Mouse (Mus musculus): ENCODE measurements at regions not wholly inside any gene's neighbourhood (a gene's known extent, or its start where the extent isn't known, plus 50 kb on each side); places are given as distances from the start of the nearest gene placed in this dataset.

DNA sequence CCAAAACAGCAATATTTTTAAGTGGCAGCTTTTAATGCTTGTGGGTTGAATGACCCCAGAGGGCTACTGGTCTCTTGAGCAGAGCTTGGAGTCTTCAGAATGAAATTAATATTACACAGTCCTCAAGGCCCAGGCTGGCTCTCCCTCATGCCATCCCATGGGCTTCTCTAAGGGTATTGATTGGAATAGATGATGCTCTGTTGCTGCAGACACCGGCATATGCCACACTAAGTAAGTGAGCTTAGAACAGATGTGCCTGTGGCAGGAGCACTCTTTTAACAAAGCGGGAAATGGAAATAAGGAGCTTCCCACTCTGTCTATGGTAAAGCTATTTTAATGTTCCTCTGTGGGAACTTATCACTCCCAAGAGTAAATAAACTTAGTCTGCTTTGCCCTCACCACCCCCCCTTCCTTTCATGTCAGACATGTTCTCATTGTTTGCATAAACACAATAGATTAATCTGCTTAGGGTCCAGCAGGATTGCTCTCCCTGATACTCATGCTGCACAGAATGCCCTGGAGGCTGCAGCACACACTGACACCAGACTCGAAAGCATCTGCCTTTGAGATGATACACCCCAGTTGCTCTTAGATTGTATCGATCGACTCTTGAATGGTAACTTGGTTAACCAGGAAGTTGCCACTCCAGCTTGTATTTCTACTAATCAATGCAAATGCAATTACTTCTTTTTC lies 294.5 kb upstream of the Adamts16 start:
- H3K36me3 ChIP-seq (ENCODE audit: insufficient read depth) = no peaks in the 10 kb centered on the region
- no peak overlapping the region for H3K4me3 ChIP-seq (ENCODE audit: low read depth, low read length)
- H3K4me2 ChIP-seq (ENCODE audit: low read depth) = no peak overlapping the region
- DNase-seq (no peak), ATAC-seq (no peak)
- no peak overlapping the region for H3K9ac ChIP-seq
- no peak overlapping the region for H3K27ac ChIP-seq (ENCODE audit: low read depth, low read length)
- TF ChIP-seq CTCF (IDR thresholded peaks at IDR 0.05; ENCODE audit: low read depth) = no peak
- H3K4me1 ChIP-seq (ENCODE audit: insufficient read depth) = 0 out of 2 replicates have a peak, but pooled peaks cover 5% of the 10 kb centered on the region
- no peaks in the 10 kb centered on the region for H3K9me3 ChIP-seq (ENCODE audit: low read length)
- WGBS = 50% methylated on average over 5 of the region's 5 CpGs
- no peaks in the 10 kb centered on the region for H3K27me3 ChIP-seq (ENCODE audit: insufficient read depth, low read length)

DNA sequence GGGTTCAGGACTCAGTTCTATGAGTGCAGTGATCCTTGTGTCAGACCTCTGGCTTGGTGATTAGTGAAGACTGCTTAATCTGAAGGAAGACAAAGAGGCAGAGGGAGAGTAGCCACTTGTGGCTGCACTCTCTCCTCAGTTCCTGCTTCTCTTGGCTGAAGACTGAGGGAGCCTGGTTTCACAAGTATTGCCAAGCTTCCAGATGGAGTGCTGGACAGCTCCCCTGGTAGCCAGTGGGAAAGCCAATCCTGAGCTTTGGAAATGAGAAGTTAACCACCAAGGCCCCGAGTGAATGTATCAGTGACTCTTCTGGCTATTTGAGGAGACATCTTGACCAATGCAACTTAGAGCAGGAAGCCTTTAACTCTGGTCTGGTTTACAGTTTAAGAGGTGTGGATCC lies 279.9 kb upstream of the Adamts16 start:
- no peak overlapping the region for H3K9ac ChIP-seq
- H3K4me2 ChIP-seq (ENCODE audit: low read depth) = no peak overlapping the region
- no peaks in the 10 kb centered on the region for H3K9me3 ChIP-seq (ENCODE audit: low read length)
- H3K4me3 ChIP-seq (ENCODE audit: low read depth, low read length) = no peak overlapping the region
- no peaks in the 10 kb centered on the region for H3K36me3 ChIP-seq (ENCODE audit: insufficient read depth)
- H3K27ac ChIP-seq (ENCODE audit: low read depth, low read length) = no peak overlapping the region
- H3K4me1 ChIP-seq (ENCODE audit: insufficient read depth) = no peaks in the 10 kb centered on the region
- ATAC-seq (no peak), DNase-seq (no peak)
- TF ChIP-seq CTCF (IDR thresholded peaks at IDR 0.05; ENCODE audit: low read depth) = no peak
- WGBS = 27% methylated on average over 1 of the region's 1 CpGs
- no peaks in the 10 kb centered on the region for H3K27me3 ChIP-seq (ENCODE audit: insufficient read depth, low read length)

DNA sequence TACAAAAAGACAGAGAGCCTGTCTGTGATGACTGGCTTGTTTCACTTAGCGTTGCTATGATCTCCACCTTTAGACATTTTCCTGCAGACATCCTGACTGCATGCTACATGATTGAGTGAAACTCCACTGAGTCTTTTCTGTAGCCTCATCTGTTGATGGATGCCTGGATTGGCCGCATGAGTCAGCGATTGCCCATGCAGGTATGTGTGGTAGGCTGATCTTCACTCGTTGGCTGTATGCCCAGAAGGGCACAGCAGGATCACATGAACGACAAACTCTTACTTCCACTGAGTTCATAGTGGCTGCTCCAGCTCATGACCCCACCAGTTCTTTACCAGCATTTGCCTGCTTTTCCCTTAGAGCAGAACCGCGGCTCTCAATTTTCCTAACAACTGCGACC lies 266.6 kb upstream of the Adamts16 start:
- H3K27me3 ChIP-seq (ENCODE audit: insufficient read depth, low read length) = peaks cover 3% of the 10 kb centered on the region; the same call in 1 of the 2 replicates
- DNase-seq = no peak
- H3K9me3 ChIP-seq (ENCODE audit: low read length) = no peaks in the 10 kb centered on the region
- no peak overlapping the region for H3K4me2 ChIP-seq (ENCODE audit: low read depth)
- H3K36me3 ChIP-seq (ENCODE audit: insufficient read depth) = no peaks in the 10 kb centered on the region
- 81% methylated on average over 8 of the region's 8 CpGs for WGBS
- H3K9ac ChIP-seq = no peak overlapping the region
- no peak overlapping the region for H3K4me3 ChIP-seq (ENCODE audit: low read depth, low read length)
- H3K27ac ChIP-seq (ENCODE audit: low read depth, low read length) = no peak overlapping the region
- no peaks in the 10 kb centered on the region for H3K4me1 ChIP-seq (ENCODE audit: insufficient read depth)
- no peak for ATAC-seq
- no peak for TF ChIP-seq CTCF (IDR thresholded peaks at IDR 0.05; ENCODE audit: low read depth)

DNA sequence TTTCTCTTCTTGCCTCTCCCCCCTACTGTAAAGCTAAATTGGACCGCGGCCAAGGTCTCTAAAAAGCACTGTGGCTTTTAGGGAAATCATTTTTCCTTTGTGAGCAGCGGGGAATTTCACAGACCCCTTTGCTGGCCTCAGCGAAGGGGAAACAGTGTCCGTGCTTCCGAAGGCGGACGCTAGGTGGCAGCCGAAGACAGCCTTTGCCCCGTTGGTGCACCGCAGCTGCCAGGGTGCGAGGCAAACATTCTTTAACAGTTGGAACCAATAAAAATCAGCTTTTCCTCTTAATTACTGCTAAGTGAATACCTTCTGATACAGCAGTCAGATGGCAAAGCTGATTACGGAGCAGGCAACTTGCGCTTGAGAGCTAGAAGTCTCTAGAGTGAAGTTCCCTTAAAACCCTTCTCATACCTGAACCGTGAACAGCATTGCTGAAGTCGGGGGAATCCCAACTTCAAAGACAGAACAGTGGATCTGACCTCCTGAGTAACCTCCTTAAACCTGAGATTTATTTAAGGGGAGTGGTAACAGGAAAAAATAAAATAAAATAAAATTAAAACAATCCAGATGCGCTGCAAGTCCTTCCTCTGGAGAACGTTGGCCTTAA lies 263.7 kb upstream of the Adamts16 start:
- peak overlapping the region; percentile 28 for H3K4me3 ChIP-seq (ENCODE audit: low read depth, low read length)
- peak overlapping the region; percentile 48 for H3K4me2 ChIP-seq (ENCODE audit: low read depth)
- no peaks in the 10 kb centered on the region for H3K4me1 ChIP-seq (ENCODE audit: insufficient read depth)
- H3K27ac ChIP-seq (ENCODE audit: low read depth, low read length) = no peak overlapping the region
- TF ChIP-seq CTCF (IDR thresholded peaks at IDR 0.05; ENCODE audit: low read depth) = peak; percentile 98
- no peaks in the 10 kb centered on the region for H3K36me3 ChIP-seq (ENCODE audit: insufficient read depth)
- 13% methylated on average over 18 of the region's 18 CpGs for WGBS
- peak overlapping the region; percentile 36 for H3K9ac ChIP-seq
- H3K27me3 ChIP-seq (ENCODE audit: insufficient read depth, low read length) = peaks cover 3% of the 10 kb centered on the region; the same call in 1 of the 2 replicates
- DNase-seq (peak; percentile 93), ATAC-seq (peak; percentile 94)
- no peaks in the 10 kb centered on the region for H3K9me3 ChIP-seq (ENCODE audit: low read length)

DNA sequence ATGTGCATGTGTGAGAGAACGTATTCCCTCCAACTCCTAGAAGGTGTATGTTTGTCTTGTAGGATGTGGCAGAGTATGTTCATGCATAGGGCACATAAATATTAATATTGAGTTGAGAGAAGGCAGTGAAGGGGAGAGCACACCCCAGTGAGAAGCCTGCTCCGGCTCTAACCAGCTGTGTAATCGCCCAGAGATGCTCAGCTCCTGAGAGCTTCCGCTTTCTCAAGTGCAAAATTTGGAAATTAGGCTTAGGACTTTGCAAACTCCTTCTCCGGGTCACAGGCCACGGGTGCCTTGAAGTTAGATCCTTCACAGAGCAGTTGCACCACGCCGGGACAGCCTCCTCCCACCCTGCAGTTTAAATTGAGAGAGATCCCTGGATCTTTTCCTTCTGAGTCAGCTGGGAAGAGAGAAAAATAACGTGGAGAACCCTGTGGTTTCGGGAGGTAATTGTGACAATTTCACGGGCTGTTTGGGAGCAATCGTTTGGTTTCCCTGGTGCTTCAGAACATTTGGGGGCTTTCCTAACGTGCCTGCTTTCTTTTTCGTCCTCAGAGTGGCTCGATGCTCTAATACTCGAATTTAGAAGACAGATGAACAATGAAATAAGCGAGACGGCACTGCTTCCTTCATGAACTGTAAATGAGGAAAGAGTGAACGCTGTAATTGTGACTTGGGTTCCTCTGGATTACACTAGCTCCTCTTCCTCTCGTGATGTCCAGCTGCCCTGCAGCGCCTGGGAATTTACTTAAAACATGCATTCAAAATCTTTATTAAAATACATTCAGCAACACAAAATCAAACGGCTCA lies 263.0 kb upstream of the Adamts16 start:
- Histone ChIP-seq H3K36me3 (ENCODE audit: insufficient read depth) (no peaks in the 10 kb centered on the region), H3K27ac (ENCODE audit: low read depth, low read length) (no peak overlapping the region), H3K4me1 (ENCODE audit: insufficient read depth) (no peaks in the 10 kb centered on the region), H3K27me3 (ENCODE audit: insufficient read depth, low read length) (peaks cover 3% of the 10 kb centered on the region; the same call in 1 of the 2 replicates), H3K9ac (peak overlapping the region; percentile 36), H3K4me2 (ENCODE audit: low read depth) (peak overlapping the region; percentile 48), H3K9me3 (ENCODE audit: low read length) (no peaks in the 10 kb centered on the region), H3K4me3 (ENCODE audit: low read depth, low read length) (peak overlapping the region; percentile 28)
- DNase-seq = no peak
- no peak for TF ChIP-seq CTCF (IDR thresholded peaks at IDR 0.05; ENCODE audit: low read depth)
- ATAC-seq = peak; percentile 54
- WGBS = 25% methylated on average over 22 of the region's 22 CpGs

DNA sequence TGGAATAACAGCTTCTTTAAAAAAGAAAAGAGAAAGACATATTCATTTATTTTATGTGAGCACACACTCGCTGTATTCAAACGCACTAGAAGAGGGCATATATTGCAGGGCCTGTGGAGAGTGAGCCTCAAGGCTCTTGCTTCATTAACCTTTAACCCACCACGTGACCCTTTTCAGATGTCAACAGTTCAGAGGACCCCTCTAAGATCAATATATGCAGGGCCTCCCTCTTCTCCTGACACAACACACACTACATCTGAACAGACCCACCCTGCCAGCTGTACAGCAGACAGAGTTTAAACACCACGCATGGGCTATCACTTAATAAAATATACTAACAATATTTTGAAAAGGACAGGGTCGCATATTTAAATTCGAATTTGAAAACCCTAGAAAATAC lies 242.7 kb upstream of the Adamts16 start:
- 71% methylated on average over 6 of the region's 6 CpGs for WGBS
- no peaks in the 10 kb centered on the region for H3K9me3 ChIP-seq (ENCODE audit: low read length)
- H3K9ac ChIP-seq = no peak overlapping the region
- H3K36me3 ChIP-seq (ENCODE audit: insufficient read depth) = no peaks in the 10 kb centered on the region
- H3K4me2 ChIP-seq (ENCODE audit: low read depth) = no peak overlapping the region
- no peaks in the 10 kb centered on the region for H3K27me3 ChIP-seq (ENCODE audit: insufficient read depth, low read length)
- ATAC-seq (no peak), DNase-seq (no peak)
- H3K27ac ChIP-seq (ENCODE audit: low read depth, low read length) = no peak overlapping the region
- no peaks in the 10 kb centered on the region for H3K4me1 ChIP-seq (ENCODE audit: insufficient read depth)
- no peak for TF ChIP-seq CTCF (IDR thresholded peaks at IDR 0.05; ENCODE audit: low read depth)
- no peak overlapping the region for H3K4me3 ChIP-seq (ENCODE audit: low read depth, low read length)

DNA sequence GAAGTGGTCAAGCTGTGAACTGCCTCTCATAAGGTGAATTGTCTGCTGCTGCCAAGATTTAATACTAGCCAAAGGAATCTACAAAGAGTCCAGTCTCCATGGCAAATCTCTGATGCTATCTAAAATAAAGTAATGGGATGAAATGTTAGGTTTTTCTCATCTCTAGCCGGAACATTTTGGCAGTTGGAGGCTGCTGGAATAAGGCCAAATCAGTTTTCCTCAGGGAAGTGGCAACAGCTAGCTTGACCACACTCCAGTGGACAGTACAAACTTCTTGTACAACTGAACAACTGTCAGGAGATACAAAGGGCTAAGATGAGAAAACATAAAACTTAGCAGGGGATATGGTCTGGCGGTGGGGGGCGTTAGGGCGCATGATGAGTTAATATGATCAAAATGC lies 234.3 kb upstream of the Adamts16 start:
- WGBS = 87% methylated on average over 4 of the region's 4 CpGs
- no peaks in the 10 kb centered on the region for H3K36me3 ChIP-seq (ENCODE audit: insufficient read depth)
- H3K4me2 ChIP-seq (ENCODE audit: low read depth) = no peak overlapping the region
- no peak for ATAC-seq
- H3K27me3 ChIP-seq (ENCODE audit: insufficient read depth, low read length) = no peaks in the 10 kb centered on the region; the same call in 1 of the 2 replicates
- no peak overlapping the region for H3K27ac ChIP-seq (ENCODE audit: low read depth, low read length)
- H3K9me3 ChIP-seq (ENCODE audit: low read length) = no peaks in the 10 kb centered on the region
- H3K4me3 ChIP-seq (ENCODE audit: low read depth, low read length) = no peak overlapping the region
- H3K9ac ChIP-seq = no peak overlapping the region
- no peak for TF ChIP-seq CTCF (IDR thresholded peaks at IDR 0.05; ENCODE audit: low read depth)
- no peak for DNase-seq
- no peaks in the 10 kb centered on the region for H3K4me1 ChIP-seq (ENCODE audit: insufficient read depth)
